Mouse (Mus musculus): ENCODE measurements around the gene Slc39a3. TPM values are rescaled to one million over a fixed set of nuclear protein-coding genes. Genes with fewer than 3 reads are reported as not detected.

Slc39a3 gene
- polyA plus RNA-seq, 1 experiment from 2014 or later: 17.7 TPM

- Histone ChIP-seq H3K4me3 (replicated peaks) (no peak overlapping the region), H3K9ac (no peak overlapping the region), H3K4me2 (no peak overlapping the region), H3K27me3 (replicated peaks) (peaks cover 13% of the 10 kb centered on the region), H3K9me3 (no peaks in the 10 kb centered on the region), H3K27ac (no peak overlapping the region), H3K36me3 (no peaks in the 10 kb centered on the region), H3K4me1 (peaks cover 16% of the 10 kb centered on the region)
- WGBS: 57% methylated on average over 6 of the region's 6 CpGs
- no peak for ATAC-seq (ENCODE audit: insufficient read depth, low FRiP score, low read depth)
Measured at GRCm38 (mm10) chr10:80989446-80989845, 47.8 kb downstream of the Slc39a3 start.

GRCm38 (mm10) chr10:80987709-80988441 lies 49.4 kb downstream of the Slc39a3 start:
- Histone ChIP-seq H3K36me3 (no peaks in the 10 kb centered on the region), H3K4me3 (replicated peaks) (no peak overlapping the region), H3K4me1 (peaks cover 16% of the 10 kb centered on the region), H3K4me2 (no peak overlapping the region), H3K27ac (peak overlapping the region; percentile 33; the same call in 1 of the 2 replicates), H3K9me3 (no peaks in the 10 kb centered on the region), H3K9ac (no peak overlapping the region), H3K27me3 (replicated peaks) (peaks cover 22% of the 10 kb centered on the region)
- 13% methylated on average over 10 of the region's 10 CpGs for WGBS
- peak; percentile 83 for ATAC-seq (ENCODE audit: insufficient read depth, low FRiP score, low read depth)

- Histone ChIP-seq H3K36me3 (no peaks in the 10 kb centered on the region), H3K4me2 (no peak overlapping the region), H3K9me3 (no peaks in the 10 kb centered on the region), H3K27ac (no peak overlapping the region), H3K4me3 (replicated peaks) (no peak overlapping the region), H3K27me3 (replicated peaks) (peaks cover 22% of the 10 kb centered on the region), H3K4me1 (peaks cover 16% of the 10 kb centered on the region), H3K9ac (no peak overlapping the region)
- no peak for ATAC-seq (ENCODE audit: insufficient read depth, low FRiP score, low read depth)
- WGBS: 71% methylated on average over 6 of the region's 6 CpGs
Measured at GRCm38 (mm10) chr10:80986754-80987153, 50.5 kb downstream of the Slc39a3 start.

GRCm38 (mm10) chr10:80985970-80986701 lies 51.1 kb downstream of the Slc39a3 start:
- Histone ChIP-seq H3K36me3 (no peaks in the 10 kb centered on the region), H3K9ac (peak overlapping the region; percentile 32; the same call in 1 of the 2 replicates), H3K9me3 (no peaks in the 10 kb centered on the region), H3K27ac (peak overlapping the region; percentile 46; the same call in 1 of the 2 replicates), H3K4me1 (peaks cover 16% of the 10 kb centered on the region), H3K4me2 (peak overlapping the region; percentile 58), H3K27me3 (replicated peaks) (peaks cover 22% of the 10 kb centered on the region), H3K4me3 (replicated peaks) (peak overlapping the region; percentile 30)
- 35% methylated on average over 13 of the region's 13 CpGs for WGBS
- ATAC-seq (ENCODE audit: insufficient read depth, low FRiP score, low read depth): no peak

GRCm38 (mm10) chr10:80985241-80985969 lies 51.8 kb downstream of the Slc39a3 start:
- peak overlapping the region; percentile 32; the same call in 1 of the 2 replicates for H3K9ac ChIP-seq

GRCm38 (mm10) chr10:80984223-80984622 lies 53.0 kb downstream of the Slc39a3 start:
- Histone ChIP-seq H3K4me3 (replicated peaks) (no peak overlapping the region), H3K9me3 (no peaks in the 10 kb centered on the region), H3K27ac (no peak overlapping the region), H3K4me2 (no peak overlapping the region), H3K9ac (no peak overlapping the region), H3K4me1 (peaks cover 16% of the 10 kb centered on the region), H3K27me3 (replicated peaks) (peaks cover 22% of the 10 kb centered on the region), H3K36me3 (no peaks in the 10 kb centered on the region)
- WGBS: 88% methylated on average over 12 of the region's 12 CpGs
- no peak for ATAC-seq (ENCODE audit: insufficient read depth, low FRiP score, low read depth)

More at GRCm38 (mm10) chr10:80985241-80985969, 51.8 kb downstream of the Slc39a3 start:
- peak overlapping the region; percentile 46; the same call in 1 of the 2 replicates for H3K27ac ChIP-seq
- H3K4me3 ChIP-seq (replicated peaks): peak overlapping the region; percentile 30
- no peaks in the 10 kb centered on the region for H3K36me3 ChIP-seq
- H3K4me1 ChIP-seq: peaks cover 16% of the 10 kb centered on the region
- H3K9me3 ChIP-seq: no peaks in the 10 kb centered on the region
- ATAC-seq (ENCODE audit: insufficient read depth, low FRiP score, low read depth): peak; percentile 16; the same call in 1 of the 2 replicates
- peaks cover 22% of the 10 kb centered on the region for H3K27me3 ChIP-seq (replicated peaks)
- WGBS: 7% methylated on average over 37 of the region's 37 CpGs
- H3K4me2 ChIP-seq: peak overlapping the region; percentile 58

GRCm38 (mm10) chr10:80982381-80982780 lies 54.8 kb downstream of the Slc39a3 start:
- peak; percentile 24; the same call in 1 of the 2 replicates for ATAC-seq (ENCODE audit: insufficient read depth, low FRiP score, low read depth)

GRCm38 (mm10) chr10:80981564-80982112 lies 55.6 kb downstream of the Slc39a3 start:
- ATAC-seq (ENCODE audit: insufficient read depth, low FRiP score, low read depth): no peak
- no peaks in the 10 kb centered on the region for H3K36me3 ChIP-seq
- peaks cover 11% of the 10 kb centered on the region for H3K4me1 ChIP-seq
- 48% methylated on average over 7 of the region's 7 CpGs for WGBS
- H3K27ac ChIP-seq: no peak overlapping the region
- no peaks in the 10 kb centered on the region for H3K9me3 ChIP-seq
- H3K4me3 ChIP-seq (replicated peaks): no peak overlapping the region
- H3K9ac ChIP-seq: no peak overlapping the region
- no peak overlapping the region for H3K4me2 ChIP-seq
- peaks cover 18% of the 10 kb centered on the region for H3K27me3 ChIP-seq (replicated peaks)

More at GRCm38 (mm10) chr10:80982381-80982780, 54.8 kb downstream of the Slc39a3 start:
- no peak overlapping the region for H3K4me3 ChIP-seq (replicated peaks)
- WGBS: 56% methylated on average over 4 of the region's 4 CpGs
- peaks cover 11% of the 10 kb centered on the region for H3K4me1 ChIP-seq
- peaks cover 22% of the 10 kb centered on the region for H3K27me3 ChIP-seq (replicated peaks)
- H3K27ac ChIP-seq: no peak overlapping the region
- H3K36me3 ChIP-seq: no peaks in the 10 kb centered on the region
- no peaks in the 10 kb centered on the region for H3K9me3 ChIP-seq
- no peak overlapping the region for H3K9ac ChIP-seq
- H3K4me2 ChIP-seq: no peak overlapping the region

Other genes with a start within 250 kb of the Slc39a3 start
- gene Sf3a2, start 239.2 kb downstream of the Slc39a3 start, polyA plus RNA-seq (2015; fragmentation: Nextera tagmentation; extraction: Ambion mirVana): 52.6 and 62.0 TPM in 2 replicates
- 117 and 118 TPM in 2 replicates for gene Plekhj1, start 238.8 kb downstream of the Slc39a3 start, polyA plus RNA-seq (2015; fragmentation: Nextera tagmentation; extraction: Ambion mirVana)
- gene Amh, start 232.2 kb downstream of the Slc39a3 start, polyA plus RNA-seq (2015; fragmentation: Nextera tagmentation; extraction: Ambion mirVana): not detected in 2 replicates
- 1.0 and 1.4 TPM in 2 replicates for gene Jsrp1, start 223.9 kb downstream of the Slc39a3 start, polyA plus RNA-seq (2015; fragmentation: Nextera tagmentation; extraction: Ambion mirVana)
- 1,556 and 1,602 TPM in 2 replicates for gene Oaz1, start 210.8 kb downstream of the Slc39a3 start, polyA plus RNA-seq (2015; fragmentation: Nextera tagmentation; extraction: Ambion mirVana)
- 0.24 TPM in 2 replicates for gene Lingo3, start 193.4 kb downstream of the Slc39a3 start, polyA plus RNA-seq (2015; fragmentation: Nextera tagmentation; extraction: Ambion mirVana)
- gene Lsm7, start 182.2 kb downstream of the Slc39a3 start, polyA plus RNA-seq (2015; fragmentation: Nextera tagmentation; extraction: Ambion mirVana): 245 and 261 TPM in 2 replicates
- gene Sppl2b, start 182.2 kb downstream of the Slc39a3 start, polyA plus RNA-seq (2015; fragmentation: Nextera tagmentation; extraction: Ambion mirVana): 37.1 and 41.9 TPM in 2 replicates
- 0.06 TPM in 1 of 2 replicates, not detected in the other for gene Tmprss9, start 165.6 kb downstream of the Slc39a3 start, polyA plus RNA-seq (2015; fragmentation: Nextera tagmentation; extraction: Ambion mirVana)
- gene Timm13, start 136.5 kb downstream of the Slc39a3 start, polyA plus RNA-seq (2015; fragmentation: Nextera tagmentation; extraction: Ambion mirVana): 317 and 334 TPM in 2 replicates
- 38.1 and 46.1 TPM in 2 replicates for gene Lmnb2, start 119.2 kb downstream of the Slc39a3 start, polyA plus RNA-seq (2015; fragmentation: Nextera tagmentation; extraction: Ambion mirVana)
- gene Gadd45b, start 107.4 kb downstream of the Slc39a3 start, polyA plus RNA-seq (2015; fragmentation: Nextera tagmentation; extraction: Ambion mirVana): 33.6 TPM in 2 replicates
- gene Gng7, start 22.5 kb downstream of the Slc39a3 start, polyA plus RNA-seq (2015; fragmentation: Nextera tagmentation; extraction: Ambion mirVana): 4.8 and 4.9 TPM in 2 replicates
- 0.73 and 1.1 TPM in 2 replicates for gene Diras1, start 11.8 kb downstream of the Slc39a3 start, polyA plus RNA-seq (2015; fragmentation: Nextera tagmentation; extraction: Ambion mirVana)
- 159 and 163 TPM in 2 replicates for gene Sgta, start 22.8 kb upstream of the Slc39a3 start, polyA plus RNA-seq (2015; fragmentation: Nextera tagmentation; extraction: Ambion mirVana)
- 56.9 and 57.9 TPM in 2 replicates for gene Thop1, start 32.6 kb upstream of the Slc39a3 start, polyA plus RNA-seq (2015; fragmentation: Nextera tagmentation; extraction: Ambion mirVana)
- gene Creb3l3, start 61.4 kb upstream of the Slc39a3 start, polyA plus RNA-seq (2015; fragmentation: Nextera tagmentation; extraction: Ambion mirVana): 10.6 and 11.4 TPM in 2 replicates
- gene Map2k2, start 68.5 kb upstream of the Slc39a3 start, polyA plus RNA-seq (2015; fragmentation: Nextera tagmentation; extraction: Ambion mirVana): 159 and 181 TPM in 2 replicates
- 56.2 and 60.1 TPM in 2 replicates for gene Zbtb7a, start 97.8 kb upstream of the Slc39a3 start, polyA plus RNA-seq (2015; fragmentation: Nextera tagmentation; extraction: Ambion mirVana)
- 41.8 and 44.9 TPM in 2 replicates for gene Pias4, start 130.5 kb upstream of the Slc39a3 start, polyA plus RNA-seq (2015; fragmentation: Nextera tagmentation; extraction: Ambion mirVana)
- gene Eef2, start 139.2 kb upstream of the Slc39a3 start, polyA plus RNA-seq (2015; fragmentation: Nextera tagmentation; extraction: Ambion mirVana): 517 and 544 TPM in 2 replicates
- 61.9 and 65.4 TPM in 2 replicates for gene Dapk3, start 145.6 kb upstream of the Slc39a3 start, polyA plus RNA-seq (2015; fragmentation: Nextera tagmentation; extraction: Ambion mirVana)
- 0.10 TPM in 1 of 2 replicates, not detected in the other for gene 4930442H23Rik, start 146.4 kb upstream of the Slc39a3 start, polyA plus RNA-seq (2015; fragmentation: Nextera tagmentation; extraction: Ambion mirVana)
- 0.18 and 0.26 TPM in 2 replicates for gene Nmrk2, start 164.6 kb upstream of the Slc39a3 start, polyA plus RNA-seq (2015; fragmentation: Nextera tagmentation; extraction: Ambion mirVana)
- 1.6 and 1.9 TPM in 2 replicates for gene Atcay, start 193.4 kb upstream of the Slc39a3 start, polyA plus RNA-seq (2015; fragmentation: Nextera tagmentation; extraction: Ambion mirVana)
- 8.8 and 10.4 TPM in 2 replicates for gene Zfr2, start 195.7 kb upstream of the Slc39a3 start, polyA plus RNA-seq (2015; fragmentation: Nextera tagmentation; extraction: Ambion mirVana)
- gene Matk, start 215.5 kb upstream of the Slc39a3 start, polyA plus RNA-seq (2015; fragmentation: Nextera tagmentation; extraction: Ambion mirVana): 3.4 and 3.8 TPM in 2 replicates
- gene Mrpl54, start 229.5 kb upstream of the Slc39a3 start, polyA plus RNA-seq (2015; fragmentation: Nextera tagmentation; extraction: Ambion mirVana): 217 and 233 TPM in 2 replicates
- 54.4 and 58.1 TPM in 2 replicates for gene Apba3, start 229.5 kb upstream of the Slc39a3 start, polyA plus RNA-seq (2015; fragmentation: Nextera tagmentation; extraction: Ambion mirVana)

Data from stomach, embryonic 15.5 days (tissue).